Mouse (Mus musculus) lung, embryonic 16.5 days (tissue): Measurements from ENCODE around the gene Mrps18a. TPM values are rescaled to one million over a fixed set of nuclear protein-coding genes. Genes with fewer than 3 reads are reported as not detected.

ENCODE experiments used
- ATAC-seq: fragments of 200-750 bp; cut with Nextera tagmentation; 2 replicates; pipeline ENCODE4 v1.8.0; 2017; ENCODE audit warnings: low read depth, mild to moderate bottlenecking, moderate library complexity
- H3K27ac ChIP-seq: fragments of 300-500 bp; sonication (generic); 2 replicates; pipeline ENCODE4 v1.5.1; 2014; ENCODE audit warnings: mild to moderate bottlenecking, control low read depth, low read length
- H3K27me3 ChIP-seq: fragments of 300-500 bp; sonication (generic); 2 replicates; pipeline ENCODE4 v1.6.1; 2014; ENCODE audit warnings: low read depth, low read length, mixed read lengths; ENCODE audit not compliant: control insufficient read depth, insufficient read depth
- H3K36me3 ChIP-seq: fragments of 300-500 bp; sonication (generic); 2 replicates; pipeline ENCODE4 v1.6.1; 2014; ENCODE audit warnings: low read length; ENCODE audit not compliant: control insufficient read depth, insufficient read depth
- H3K4me1 ChIP-seq: fragments of 300-500 bp; sonication (generic); replicated peaks from 2 replicates; pipeline ENCODE4 v1.6.1; 2014; ENCODE audit warnings: low read length, mixed read lengths; ENCODE audit not compliant: control insufficient read depth, insufficient read depth
- H3K4me2 ChIP-seq: fragments of 300-500 bp; sonication (generic); 2 replicates; pipeline ENCODE4 v1.6.1; 2014; ENCODE audit warnings: low read depth, low read length, control low read depth
- H3K4me3 ChIP-seq: fragments of 300-500 bp; sonication (generic); 2 replicates; pipeline ENCODE4 v1.5.1; 2014; ENCODE audit warnings: mild to moderate bottlenecking, low read length, control low read depth
- H3K9ac ChIP-seq: fragments of 300-500 bp; sonication (generic); 2 replicates; pipeline ENCODE4 v1.6.1; 2014; ENCODE audit warnings: low read length, control low read depth
- H3K9me3 ChIP-seq: fragments of 300-500 bp; sonication (generic); 2 replicates; pipeline ENCODE4 v1.6.1; 2016; ENCODE audit warnings: low read length; ENCODE audit not compliant: control insufficient read depth
- WGBS: fragments of 180-500 bp; shearing (Covaris S2); extraction: QIAGEN DNeasy Blood & Tissue Kit; methylation state at CpG from one replicate; pipeline ENCODE4 v1.1.7; 2014; 5-methylcytosine and 5-hydroxymethylcytosine counted together
- polyA plus RNA-seq: library from polyadenylated mRNA; unstranded; fragments of >200 nt; fragmentation: Nextera tagmentation; extraction: Ambion mirVana; gene quantifications from 2 replicates; pipeline ENCODE4 v1.2.1, GENCODE M21; 2015

Gene Mrps18a
- polyA plus RNA-seq, 1 experiment from 2014 or later, result 138 TPM

DNA sequence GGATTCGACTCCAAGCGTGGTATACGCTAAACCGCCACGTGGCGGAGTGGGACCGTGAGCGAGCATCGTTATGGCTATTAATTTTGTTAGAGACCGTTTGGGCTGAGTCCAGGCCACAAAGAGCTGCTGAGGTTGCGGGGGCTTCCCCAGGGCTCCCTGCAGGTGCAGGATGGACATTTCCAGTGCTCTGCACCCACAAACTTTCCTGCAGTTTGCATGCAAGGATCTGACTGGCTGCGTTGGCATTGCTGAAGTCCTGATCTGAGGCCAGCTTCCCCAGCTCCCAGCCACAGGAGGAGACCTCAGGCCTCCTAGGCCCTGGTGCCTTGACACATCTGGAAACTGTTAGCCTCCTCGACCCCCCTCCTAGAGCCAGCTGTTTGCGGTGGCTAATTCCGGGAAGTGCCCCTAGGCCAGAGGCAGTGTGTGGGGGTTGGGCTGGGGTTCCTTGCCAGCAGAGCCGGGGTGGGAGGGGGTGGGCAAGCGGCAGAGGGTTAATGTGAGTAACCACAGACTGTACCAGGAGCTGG, 24.4 kb upstream of the Mrps18a start:
- no peaks in the 10 kb centered on the region for H3K27me3 ChIP-seq
- no peak overlapping the region for H3K9ac ChIP-seq
- ATAC-seq, result no peak
- no peak overlapping the region for H3K4me3 ChIP-seq
- no peaks in the 10 kb centered on the region for H3K36me3 ChIP-seq
- H3K9me3 ChIP-seq, result no peaks in the 10 kb centered on the region
- H3K27ac ChIP-seq, result 0 out of 2 replicates have a peak overlapping the region, but pooled peaks have one; percentile 19
- WGBS, result 46% methylated on average over 17 of the region's 17 CpGs
- H3K4me2 ChIP-seq, result no peak overlapping the region
- H3K4me1 ChIP-seq, result peaks cover 37% of the 10 kb centered on the region

DNA sequence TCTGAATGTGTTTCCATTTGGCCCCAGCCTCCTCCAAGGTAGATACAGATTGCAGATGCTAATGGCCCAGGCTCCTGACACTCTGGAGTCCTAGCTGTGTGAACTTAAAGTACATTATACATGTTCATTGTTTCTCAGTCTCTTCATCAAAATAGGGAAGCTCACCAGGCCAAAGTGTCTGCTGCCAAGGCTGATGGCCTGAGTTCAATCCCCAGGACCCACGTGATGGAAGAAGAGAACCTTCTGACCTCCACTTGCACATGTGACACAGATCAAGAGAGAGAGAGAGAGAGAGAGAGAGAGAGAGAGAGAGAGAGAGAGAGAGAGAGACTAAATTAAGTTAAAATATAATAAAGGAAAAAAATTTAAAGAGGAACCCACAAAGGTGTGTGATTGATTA, 19.4 kb upstream of the Mrps18a start:
- H3K4me3 ChIP-seq, result no peak overlapping the region
- H3K9ac ChIP-seq, result no peak overlapping the region
- H3K4me1 ChIP-seq, result peaks cover 6% of the 10 kb centered on the region
- 63% methylated on average over 1 of the region's 1 CpGs for WGBS
- H3K9me3 ChIP-seq, result no peaks in the 10 kb centered on the region
- H3K27ac ChIP-seq, result no peak overlapping the region
- no peaks in the 10 kb centered on the region for H3K36me3 ChIP-seq
- ATAC-seq, result no peak
- no peak overlapping the region for H3K4me2 ChIP-seq
- no peaks in the 10 kb centered on the region; the same call in 1 of the 2 replicates for H3K27me3 ChIP-seq

DNA sequence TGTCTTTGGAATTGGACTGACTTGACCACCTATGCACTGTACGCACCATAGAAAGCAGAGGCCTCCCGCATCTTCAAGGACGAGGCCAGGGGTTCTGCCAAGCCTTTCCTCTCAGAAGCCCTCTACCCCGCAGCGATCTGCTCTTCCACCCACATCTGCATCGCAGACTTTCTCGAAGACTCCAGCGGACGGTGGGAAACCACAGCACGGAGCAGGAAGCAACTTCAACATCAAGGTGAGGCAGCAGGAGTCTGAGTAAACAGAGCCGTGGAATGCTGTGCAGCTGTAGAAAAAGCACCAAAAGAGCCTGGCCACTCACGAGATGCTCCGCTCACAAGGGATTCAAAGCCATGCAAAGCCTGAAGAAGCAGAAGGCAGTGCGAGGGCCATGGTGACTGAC, 18.9 kb upstream of the Mrps18a start:
- Histone ChIP-seq H3K4me2 (no peak overlapping the region), H3K27me3 (no peaks in the 10 kb centered on the region; the same call in 1 of the 2 replicates), H3K27ac (no peak overlapping the region), H3K9ac (no peak overlapping the region), H3K4me1 (peaks cover under 1% of the 10 kb centered on the region; the same call in 1 of the 2 replicates), H3K9me3 (no peaks in the 10 kb centered on the region), H3K36me3 (no peaks in the 10 kb centered on the region), H3K4me3 (no peak overlapping the region)
- ATAC-seq, result no peak
- WGBS, result 57% methylated on average over 14 of the region's 14 CpGs

DNA sequence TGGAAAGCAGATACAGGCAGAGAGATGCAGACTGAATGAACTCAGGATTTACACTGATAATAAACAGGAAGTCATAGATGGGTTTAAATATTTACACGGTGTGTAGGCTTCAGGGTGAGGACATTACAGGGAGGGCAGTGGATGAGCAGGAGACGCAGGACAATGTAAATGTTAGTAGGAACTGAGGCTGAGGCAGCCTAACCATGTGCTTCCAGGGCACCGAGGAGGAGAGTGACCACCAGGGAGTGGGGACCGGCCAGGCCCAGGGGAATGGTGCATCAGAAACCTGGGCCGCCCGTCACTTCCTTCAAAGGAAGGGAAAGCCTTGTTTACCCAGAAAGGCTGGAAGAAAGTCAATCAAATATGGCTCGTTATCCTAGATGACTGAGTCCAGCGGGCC, 12.3 kb upstream of the Mrps18a start:
- no peak overlapping the region for H3K4me3 ChIP-seq
- H3K4me2 ChIP-seq, result no peak overlapping the region
- H3K27ac ChIP-seq, result no peak overlapping the region
- H3K4me1 ChIP-seq, result peaks cover 6% of the 10 kb centered on the region; the same call in 1 of the 2 replicates
- no peaks in the 10 kb centered on the region; the same call in 1 of the 2 replicates for H3K27me3 ChIP-seq
- no peak overlapping the region for H3K9ac ChIP-seq
- 28% methylated on average over 8 of the region's 8 CpGs for WGBS
- no peaks in the 10 kb centered on the region for H3K9me3 ChIP-seq
- ATAC-seq, result peak; percentile 40; the same call in 1 of the 2 replicates
- H3K36me3 ChIP-seq, result no peaks in the 10 kb centered on the region

DNA sequence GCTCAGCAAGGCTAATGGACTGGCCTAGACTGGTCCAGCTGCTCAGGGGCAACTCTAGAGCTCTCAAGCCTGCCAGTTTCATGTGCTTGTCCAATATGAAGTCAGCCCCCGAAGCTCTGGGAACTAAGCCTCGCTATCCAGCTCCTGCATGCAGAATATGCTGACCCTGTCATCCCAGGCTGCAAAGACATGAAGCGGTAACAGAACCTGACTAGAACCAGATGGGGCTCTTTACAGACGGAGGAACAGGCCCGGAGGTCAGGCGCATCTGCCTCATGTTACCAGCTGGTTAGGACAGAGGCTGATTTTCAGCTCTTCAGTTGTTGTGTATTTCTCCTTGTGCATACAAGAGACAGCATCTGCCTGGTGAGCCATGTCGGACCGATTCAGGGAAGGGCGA, 8.9 kb upstream of the Mrps18a start:
- Histone ChIP-seq H3K27me3 (no peaks in the 10 kb centered on the region), H3K27ac (no peak overlapping the region), H3K9ac (no peak overlapping the region), H3K9me3 (no peaks in the 10 kb centered on the region), H3K4me1 (peaks cover 17% of the 10 kb centered on the region), H3K36me3 (no peaks in the 10 kb centered on the region), H3K4me2 (no peak overlapping the region), H3K4me3 (no peak overlapping the region)
- 63% methylated on average over 9 of the region's 9 CpGs for WGBS
- no peak for ATAC-seq

DNA sequence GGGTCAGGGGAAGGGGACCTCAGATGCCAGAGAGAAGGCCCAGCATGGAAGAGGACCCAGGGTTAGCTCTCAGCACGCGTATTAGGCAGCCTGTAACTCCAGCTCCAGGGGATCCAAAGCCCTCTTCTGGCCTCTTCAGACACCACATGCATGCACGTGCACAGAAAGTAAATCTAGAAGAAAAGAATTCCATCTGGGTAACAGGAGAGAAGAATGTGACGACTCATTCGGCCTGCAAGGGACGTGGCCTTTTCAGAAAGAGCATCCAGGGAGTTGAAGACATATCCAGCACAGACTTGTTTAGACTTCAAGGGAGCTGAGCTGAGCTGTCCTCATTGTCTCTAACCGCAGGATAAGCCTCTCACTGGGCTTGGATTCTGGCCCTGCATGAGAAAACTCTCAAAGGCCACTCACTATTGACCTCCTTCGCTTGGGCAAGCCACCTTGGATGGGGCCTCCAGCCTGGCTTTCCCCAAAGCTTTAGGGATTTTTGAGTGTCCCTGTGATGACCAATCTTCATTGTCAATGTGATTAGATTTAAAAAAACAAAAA, 8.1 kb upstream of the Mrps18a start:
- Histone ChIP-seq H3K4me1 (peaks cover 17% of the 10 kb centered on the region), H3K27ac (no peak overlapping the region), H3K9ac (no peak overlapping the region), H3K4me3 (no peak overlapping the region), H3K36me3 (no peaks in the 10 kb centered on the region), H3K9me3 (no peaks in the 10 kb centered on the region), H3K4me2 (no peak overlapping the region), H3K27me3 (no peaks in the 10 kb centered on the region)
- no peak for ATAC-seq
- WGBS, result 57% methylated on average over 8 of the region's 8 CpGs

DNA sequence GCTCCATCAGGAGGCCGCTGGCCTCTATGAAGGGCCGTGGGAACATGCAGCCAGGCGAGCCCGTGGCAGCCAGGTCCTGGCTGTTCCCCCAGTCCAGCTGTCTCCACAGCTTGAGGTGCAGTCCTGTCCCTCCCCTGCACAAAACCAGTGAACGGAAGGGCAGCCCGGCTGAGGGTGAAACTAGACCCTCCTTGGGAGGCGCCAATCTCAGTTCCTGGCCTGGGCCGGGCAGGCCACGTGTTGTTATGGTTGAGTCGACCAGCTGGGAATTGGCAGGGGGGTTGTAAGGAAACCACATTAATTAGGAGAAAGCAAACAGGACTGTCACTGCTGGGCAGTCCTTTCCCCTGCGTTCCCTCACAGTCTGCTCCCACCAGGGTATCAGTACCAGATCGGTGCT, 6.3 kb upstream of the Mrps18a start:
- peak; percentile 88 for ATAC-seq
- H3K27me3 ChIP-seq, result peaks cover 5% of the 10 kb centered on the region
- peaks cover 11% of the 10 kb centered on the region; the same call in 1 of the 2 replicates for H3K4me1 ChIP-seq
- H3K27ac ChIP-seq, result peak overlapping the region; percentile 60
- 13% methylated on average over 12 of the region's 12 CpGs for WGBS
- no peaks in the 10 kb centered on the region for H3K9me3 ChIP-seq
- peak overlapping the region; percentile 28 for H3K4me2 ChIP-seq
- H3K4me3 ChIP-seq, result no peak overlapping the region
- no peaks in the 10 kb centered on the region for H3K36me3 ChIP-seq
- peak overlapping the region; percentile 61 for H3K9ac ChIP-seq

DNA sequence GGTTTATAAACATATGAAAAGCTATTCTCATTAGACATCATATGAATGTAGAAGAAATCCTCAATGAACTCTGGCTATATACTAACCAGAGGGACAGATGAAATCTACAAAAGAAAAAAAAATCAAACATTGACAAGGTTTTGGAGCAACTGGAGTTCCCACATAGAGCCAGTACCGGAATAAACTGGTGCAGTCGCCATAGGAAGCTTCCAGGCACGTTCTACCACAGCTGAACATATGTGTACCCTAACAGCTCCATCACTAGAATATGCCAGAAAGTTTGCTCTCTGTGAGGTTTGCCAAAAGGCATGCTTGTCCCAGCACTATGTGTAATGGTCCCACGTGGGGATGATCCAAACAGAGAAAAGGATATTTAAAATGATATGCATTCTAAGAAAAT, 2.5 kb upstream of the Mrps18a start:
- no peaks in the 10 kb centered on the region for H3K36me3 ChIP-seq
- no peaks in the 10 kb centered on the region for H3K9me3 ChIP-seq
- ATAC-seq, result no peak
- no peak overlapping the region for H3K27ac ChIP-seq
- no peak overlapping the region for H3K4me2 ChIP-seq
- H3K4me1 ChIP-seq, result peaks cover 16% of the 10 kb centered on the region; the same call in 1 of the 2 replicates
- peaks cover 5% of the 10 kb centered on the region for H3K27me3 ChIP-seq
- WGBS, result 69% methylated on average over 4 of the region's 4 CpGs
- no peak overlapping the region for H3K4me3 ChIP-seq
- H3K9ac ChIP-seq, result no peak overlapping the region

DNA sequence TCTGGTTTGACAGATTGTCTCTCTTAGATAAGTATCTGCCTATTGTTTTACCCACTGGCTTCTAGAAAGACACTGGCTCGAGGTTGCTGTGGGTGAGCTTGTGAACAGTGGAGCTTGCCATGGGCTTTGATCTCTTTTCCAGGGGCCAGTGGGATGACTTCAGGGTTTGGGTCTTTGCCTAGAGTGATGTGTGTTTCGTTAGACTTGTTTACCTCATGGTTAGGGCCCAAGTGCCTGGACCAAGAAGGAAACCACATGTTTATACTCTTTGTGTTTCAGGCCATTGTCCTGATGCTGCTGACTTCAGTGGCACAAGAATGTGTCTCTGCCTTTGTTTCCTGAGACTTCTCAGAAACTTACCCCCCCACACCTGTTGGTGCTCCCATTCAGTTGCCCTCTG, 4.7 kb downstream of the Mrps18a start:
- peak; percentile 56 for ATAC-seq
- 8% methylated on average over 2 of the region's 2 CpGs for WGBS

More for the DNA sequence above, 4.7 kb downstream of the Mrps18a start:
- peaks cover 45% of the 10 kb centered on the region for H3K4me1 ChIP-seq
- H3K9ac ChIP-seq, result peak overlapping the region; percentile 43; the same call in 1 of the 2 replicates
- H3K9me3 ChIP-seq, result no peaks in the 10 kb centered on the region
- no peak overlapping the region for H3K4me3 ChIP-seq
- no peaks in the 10 kb centered on the region for H3K27me3 ChIP-seq
- peak overlapping the region; percentile 90 for H3K27ac ChIP-seq
- 0 out of 2 replicates have a peak, but pooled peaks cover 7% of the 10 kb centered on the region for H3K36me3 ChIP-seq
- H3K4me2 ChIP-seq, result no peak overlapping the region
